Mouse (Mus musculus) Patski (cell line): Measurements from ENCODE around the gene Bcl2a1d. TPM values are rescaled to one million over a fixed set of nuclear protein-coding genes. Genes with fewer than 3 reads are reported as not detected.

Experiments
- polyA plus RNA-seq: library from polyadenylated mRNA; unstranded; gene quantifications from one replicate; pipeline ENCODE4 v1.2.3, GENCODE M21; 2021

Gene Bcl2a1d
- polyA plus RNA-seq, 1 experiment from 2014 or later: 0.09 TPM

Other genes starting within 250 kb of the Bcl2a1d start
- gene Syncrip, start 249.3 kb downstream of the Bcl2a1d start, polyA plus RNA-seq: 101 TPM
- 12.5 TPM for gene Zfp949, start 183.9 kb downstream of the Bcl2a1d start, polyA plus RNA-seq
- gene Trim43a, start 151.0 kb downstream of the Bcl2a1d start, polyA plus RNA-seq: not detected
- gene Mthfsl, start 11.6 kb downstream of the Bcl2a1d start, polyA plus RNA-seq: 21.5 TPM
- 0.27 TPM for gene Trim43c, start 107.2 kb upstream of the Bcl2a1d start, polyA plus RNA-seq
- gene Bcl2a1a, start 225.0 kb upstream of the Bcl2a1d start, polyA plus RNA-seq: not detected